Mouse (Mus musculus) lung, postnatal 0 days (tissue): Measurements from ENCODE around the gene Pstpip1. TPM values are rescaled to one million over a fixed set of nuclear protein-coding genes. Genes with fewer than 3 reads are reported as not detected.

Experiments
- ATAC-seq: fragments of 200-750 bp; cut with Nextera tagmentation; 2 replicates; pipeline ENCODE4 v1.8.0; 2017; ENCODE audit warnings: moderate library complexity
- DNase-seq: peaks from one replicate; pipeline ENCODE4 v3.0.0-alpha.2; 2016; ENCODE audit warnings: low spot score
- H3K27ac ChIP-seq: fragments of 300-500 bp; sonication (generic); 2 replicates; pipeline ENCODE4 v1.5.1; 2014; ENCODE audit warnings: antibody characterized with exemption, mild to moderate bottlenecking, low read length, mixed read lengths
- H3K27me3 ChIP-seq: fragments of 300-500 bp; sonication (generic); replicated peaks from 2 replicates; pipeline ENCODE4 v1.6.1; 2014; ENCODE audit warnings: low read length, mixed read lengths; ENCODE audit not compliant: insufficient read depth
- H3K36me3 ChIP-seq: fragments of 300-500 bp; sonication (generic); 2 replicates; pipeline ENCODE4 v1.6.1; 2014; ENCODE audit warnings: low read length, mixed read lengths; ENCODE audit not compliant: insufficient read depth
- H3K4me1 ChIP-seq: fragments of 300-500 bp; sonication (generic); 2 replicates; pipeline ENCODE4 v1.6.1; 2014; ENCODE audit warnings: antibody characterized with exemption, low read depth, low read length, mixed read lengths; ENCODE audit not compliant: insufficient read depth
- H3K4me2 ChIP-seq: fragments of 300-500 bp; sonication (generic); replicated peaks from 2 replicates; pipeline ENCODE4 v1.6.1; 2014; ENCODE audit warnings: low read depth, mild to moderate bottlenecking, low read length, moderate library complexity, mixed read lengths
- H3K4me3 ChIP-seq: fragments of 300-500 bp; sonication (generic); 2 replicates; pipeline ENCODE4 v1.5.1; 2014; ENCODE audit warnings: low read depth, low read length
- H3K9ac ChIP-seq: fragments of 300-500 bp; sonication (generic); replicated peaks from 2 replicates; pipeline ENCODE4 v1.6.1; 2014; ENCODE audit warnings: low read depth, mild to moderate bottlenecking
- H3K9me3 ChIP-seq: fragments of 300-500 bp; sonication (generic); 2 replicates; pipeline ENCODE4 v1.6.1; 2016; ENCODE audit warnings: low read length, mixed read lengths
- CTCF ChIP-seq: IDR thresholded peaks from 2 replicates; pipeline ENCODE4 v1.5.1; 2016; ENCODE audit warnings: antibody characterized with exemption, mild to moderate bottlenecking
- EP300 ChIP-seq: IDR thresholded peaks from 2 replicates; pipeline ENCODE4 v1.6.1; 2016; ENCODE audit warnings: antibody characterized with exemption, mild to moderate bottlenecking, control low read depth
- WGBS: fragments of 180-500 bp; shearing (Covaris S2); extraction: QIAGEN DNeasy Blood & Tissue Kit; methylation state at CpG from one replicate; pipeline ENCODE4 v1.1.7; 2014; 5-methylcytosine and 5-hydroxymethylcytosine counted together
- polyA plus RNA-seq: library from polyadenylated mRNA; unstranded; fragments of >200 nt; fragmentation: Nextera tagmentation; extraction: Ambion mirVana; gene quantifications from 2 replicates; pipeline ENCODE4 v1.2.1, GENCODE M21; 2015

Gene Pstpip1
- polyA plus RNA-seq, 1 experiment from 2014 or later = 2.8 TPM

GRCm38 (mm10) chr9:56134614-56135013, 44.9 kb downstream of the Pstpip1 start:
- H3K36me3 ChIP-seq = peaks cover 7% of the 10 kb centered on the region; the same call in 1 of the 2 replicates
- no peak overlapping the region for H3K9ac ChIP-seq
- no peaks in the 10 kb centered on the region for H3K9me3 ChIP-seq
- ATAC-seq (0 out of 2 replicates have a peak, but pooled peaks have one; percentile 23), DNase-seq (peak; percentile 29)
- 63% methylated on average over 4 of the region's 4 CpGs for WGBS
- H3K4me2 ChIP-seq = no peak overlapping the region
- TF ChIP-seq CTCF (no peak), EP300 (no peak)
- no peaks in the 10 kb centered on the region for H3K4me1 ChIP-seq
- H3K27me3 ChIP-seq = no peaks in the 10 kb centered on the region
- H3K27ac ChIP-seq = no peak overlapping the region
- no peak overlapping the region for H3K4me3 ChIP-seq

- Histone ChIP-seq H3K36me3 (peaks cover 7% of the 10 kb centered on the region; the same call in 1 of the 2 replicates), H3K9ac (no peak overlapping the region), H3K9me3 (no peaks in the 10 kb centered on the region), H3K4me1 (no peaks in the 10 kb centered on the region), H3K27me3 (no peaks in the 10 kb centered on the region), H3K27ac (no peak overlapping the region), H3K4me3 (no peak overlapping the region), H3K4me2 (no peak overlapping the region)
- DNase-seq = no peak
- ATAC-seq = no peak
- WGBS = 87% methylated on average over 4 of the region's 4 CpGs
- no peak for TF ChIP-seq CTCF
- no peak for TF ChIP-seq EP300
Measured at GRCm38 (mm10) chr9:56135590-56136197, 45.9 kb downstream of the Pstpip1 start.

GRCm38 (mm10) chr9:56141776-56142175, 52.0 kb downstream of the Pstpip1 start:
- Histone ChIP-seq H3K27me3 (no peaks in the 10 kb centered on the region), H3K36me3 (0 out of 2 replicates have a peak, but pooled peaks cover 2% of the 10 kb centered on the region), H3K4me3 (no peak overlapping the region), H3K27ac (no peak overlapping the region), H3K4me1 (no peaks in the 10 kb centered on the region), H3K9me3 (no peaks in the 10 kb centered on the region), H3K9ac (no peak overlapping the region), H3K4me2 (no peak overlapping the region)
- 85% methylated on average over 9 of the region's 9 CpGs for WGBS
- peak; percentile 29; the same call in 1 of the 2 replicates for TF ChIP-seq CTCF
- no peak for TF ChIP-seq EP300
- ATAC-seq = no peak
- no peak for DNase-seq

GRCm38 (mm10) chr9:56144366-56145003, 54.7 kb downstream of the Pstpip1 start:
- Histone ChIP-seq H3K9ac (no peak overlapping the region), H3K9me3 (no peaks in the 10 kb centered on the region), H3K27ac (no peak overlapping the region), H3K4me3 (no peak overlapping the region), H3K27me3 (no peaks in the 10 kb centered on the region), H3K36me3 (no peaks in the 10 kb centered on the region), H3K4me2 (no peak overlapping the region), H3K4me1 (no peaks in the 10 kb centered on the region)
- 88% methylated on average over 7 of the region's 7 CpGs for WGBS
- no peak for ATAC-seq
- no peak for DNase-seq
- TF ChIP-seq CTCF (peak; percentile 14; the same call in 1 of the 2 replicates), EP300 (no peak)

GRCm38 (mm10) chr9:56146326-56146923, 56.7 kb downstream of the Pstpip1 start:
- Histone ChIP-seq H3K4me1 (no peaks in the 10 kb centered on the region), H3K9ac (no peak overlapping the region), H3K4me3 (no peak overlapping the region), H3K36me3 (no peaks in the 10 kb centered on the region), H3K9me3 (no peaks in the 10 kb centered on the region), H3K27ac (no peak overlapping the region), H3K4me2 (no peak overlapping the region), H3K27me3 (no peaks in the 10 kb centered on the region)
- no peak for TF ChIP-seq EP300
- TF ChIP-seq CTCF = no peak
- WGBS = 89% methylated on average over 16 of the region's 16 CpGs
- DNase-seq (no peak), ATAC-seq (no peak)

GRCm38 (mm10) chr9:56151745-56152481, 62.2 kb downstream of the Pstpip1 start:
- DNase-seq (peak; percentile 60), ATAC-seq (peak; percentile 58)
- Histone ChIP-seq H3K4me1 (no peaks in the 10 kb centered on the region; the same call in 1 of the 2 replicates), H3K4me2 (no peak overlapping the region), H3K4me3 (no peak overlapping the region), H3K27ac (peak overlapping the region; percentile 17; the same call in 1 of the 2 replicates), H3K9me3 (no peaks in the 10 kb centered on the region), H3K36me3 (no peaks in the 10 kb centered on the region), H3K9ac (no peak overlapping the region), H3K27me3 (no peaks in the 10 kb centered on the region)
- TF ChIP-seq CTCF = no peak
- WGBS = 34% methylated on average over 7 of the region's 7 CpGs
